Mouse (Mus musculus) heart, adult 2 months (tissue): ENCODE data around the gene Mrpl40.
A peak's percentile ranks its signal among the peaks of the same experiment; 100 is the strongest.

ENCODE experiments used
- CTCF ChIP-seq: fragments of 200-600 bp; IDR thresholded peaks from 2 replicates; pipeline ENCODE4 v1.8.1; 2022; ENCODE audit warnings: antibody characterized with exemption, mild to moderate bottlenecking, moderate library complexity
- POLR2A ChIP-seq: fragments of 200-500 bp; IDR thresholded peaks from 2 replicates; pipeline ENCODE4 v1.6.1; 2011; ENCODE audit warnings: mild to moderate bottlenecking, low read depth, low read length, control low read depth; ENCODE audit not compliant: insufficient read depth

- TF ChIP-seq POLR2A: peak; percentile 92
- TF ChIP-seq CTCF: no peak
These were observed 40.0 kb downstream of the Mrpl40 start, which contains the start of the genes 2510002D24Rik and Gm28539 for GRCm38 (mm10) chr16:18836468-18837208.
